Mouse (Mus musculus) hindbrain, postnatal 0 days (tissue): Measurements from ENCODE around the gene Adra1d. TPM values are rescaled to one million over a fixed set of nuclear protein-coding genes. Genes with fewer than 3 reads are reported as not detected.

ENCODE experiments used
- ATAC-seq: fragments of 200-750 bp; cut with Nextera tagmentation; 2 replicates; pipeline ENCODE4 v1.8.0; 2017; ENCODE audit warnings: mild to moderate bottlenecking, moderate TSS enrichment, moderate library complexity
- DNase-seq: peaks from one replicate; pipeline ENCODE4 v3.0.0-alpha.2; 2015; ENCODE audit warnings: low spot score
- H3K27ac ChIP-seq: fragments of 300-500 bp; sonication (generic); 2 replicates; pipeline ENCODE4 v1.5.1; 2014; ENCODE audit warnings: mild to moderate bottlenecking
- H3K27me3 ChIP-seq: fragments of 300-500 bp; sonication (generic); 2 replicates; pipeline ENCODE4 v1.6.1; 2014; ENCODE audit warnings: low read length, mixed read lengths; ENCODE audit not compliant: insufficient read depth
- H3K36me3 ChIP-seq: fragments of 300-500 bp; sonication (generic); 2 replicates; pipeline ENCODE4 v1.6.1; 2014; ENCODE audit warnings: low read length, mixed read lengths; ENCODE audit not compliant: insufficient read depth
- H3K4me1 ChIP-seq: fragments of 300-500 bp; sonication (generic); 2 replicates; pipeline ENCODE4 v1.6.1; 2014; ENCODE audit warnings: antibody characterized with exemption, low read length, mixed read lengths; ENCODE audit not compliant: insufficient read depth
- H3K4me2 ChIP-seq: fragments of 300-500 bp; sonication (generic); 2 replicates; pipeline ENCODE4 v1.6.1; 2014; ENCODE audit warnings: low read depth, mild to moderate bottlenecking, low read length, moderate library complexity, mixed read lengths
- H3K4me3 ChIP-seq: fragments of 300-500 bp; sonication (generic); 2 replicates; pipeline ENCODE4 v1.5.1; 2014; ENCODE audit warnings: low read length
- H3K9ac ChIP-seq: fragments of 300-500 bp; sonication (generic); replicated peaks from 2 replicates; pipeline ENCODE4 v1.6.1; 2014; ENCODE audit warnings: mild to moderate bottlenecking, low read length, moderate library complexity, mixed read lengths
- H3K9me3 ChIP-seq: fragments of 300-500 bp; sonication (generic); 2 replicates; pipeline ENCODE4 v1.6.1; 2016; ENCODE audit warnings: low read length, mixed read lengths
- CTCF ChIP-seq: IDR thresholded peaks from 2 replicates; pipeline ENCODE4 v1.5.1; 2016; ENCODE audit warnings: antibody characterized with exemption, control low read depth, low read depth
- WGBS: fragments of 180-500 bp; shearing (Covaris S2); extraction: QIAGEN DNeasy Blood & Tissue Kit; methylation state at CpG from one replicate; pipeline ENCODE4 v1.1.7; 2014; 5-methylcytosine and 5-hydroxymethylcytosine counted together
- polyA plus RNA-seq: library from polyadenylated mRNA; unstranded; fragments of >200 nt; fragmentation: Nextera tagmentation; extraction: Ambion mirVana; gene quantifications from 2 replicates; pipeline ENCODE4 v1.2.1, GENCODE M21; 2015
- total RNA-seq: library from RNA; depleted of rRNA; stranded (reverse); fragments of >200 nt; gene quantifications from 2 replicates; pipeline ENCODE4 v1.2.3, GENCODE M21; 2014

Gene Adra1d
- total and polyA plus RNA-seq, 2 experiments from 2014 or later = 0.84 to 5.1 TPM

GRCm38 (mm10) chr2:131561344-131561870 is 676 bp downstream of the Adra1d start:
- H3K36me3 ChIP-seq = no peaks in the 10 kb centered on the region
- DNase-seq (no peak), ATAC-seq (peak; percentile 21)
- WGBS = 6% methylated on average over 33 of the region's 33 CpGs
- no peak for TF ChIP-seq CTCF
- peak overlapping the region; percentile 46 for H3K4me3 ChIP-seq
- H3K27me3 ChIP-seq = peaks cover 27% of the 10 kb centered on the region
- H3K9me3 ChIP-seq = no peaks in the 10 kb centered on the region
- H3K27ac ChIP-seq = no peak overlapping the region
- peak overlapping the region; percentile 70 for H3K4me2 ChIP-seq
- 0 out of 2 replicates have a peak, but pooled peaks cover 4% of the 10 kb centered on the region for H3K4me1 ChIP-seq
- H3K9ac ChIP-seq = peak overlapping the region; percentile 47; the same call in 1 of the 2 replicates

- no peak overlapping the region for H3K27ac ChIP-seq
- H3K4me2 ChIP-seq = 0 out of 2 replicates have a peak overlapping the region, but pooled peaks have one; percentile 70
- H3K36me3 ChIP-seq = no peaks in the 10 kb centered on the region
- H3K9ac ChIP-seq = no peak overlapping the region
- no peak for TF ChIP-seq CTCF
- H3K9me3 ChIP-seq = no peaks in the 10 kb centered on the region
- ATAC-seq (no peak), DNase-seq (no peak)
- 60% methylated on average over 2 of the region's 2 CpGs for WGBS
- H3K4me1 ChIP-seq = 0 out of 2 replicates have a peak, but pooled peaks cover 4% of the 10 kb centered on the region
- peaks cover 27% of the 10 kb centered on the region for H3K27me3 ChIP-seq
- no peak overlapping the region for H3K4me3 ChIP-seq
Observed at GRCm38 (mm10) chr2:131560205-131560919, 1.7 kb downstream of the Adra1d start.

GRCm38 (mm10) chr2:131557896-131558295 is 4.2 kb downstream of the Adra1d start:
- H3K4me2 ChIP-seq = no peak overlapping the region
- H3K27me3 ChIP-seq = peaks cover 17% of the 10 kb centered on the region
- TF ChIP-seq CTCF = no peak

GRCm38 (mm10) chr2:131552736-131553400 is 9.2 kb downstream of the Adra1d start:
- H3K27me3 ChIP-seq = peaks cover 5% of the 10 kb centered on the region; the same call in 1 of the 2 replicates
- ATAC-seq = peak; percentile 25; the same call in 1 of the 2 replicates
- WGBS = 21% methylated on average over 9 of the region's 9 CpGs

More at GRCm38 (mm10) chr2:131557896-131558295, 4.2 kb downstream of the Adra1d start:
- H3K4me3 ChIP-seq = no peak overlapping the region
- no peak for ATAC-seq
- WGBS = 53% methylated on average over 2 of the region's 2 CpGs
- no peak overlapping the region for H3K27ac ChIP-seq
- H3K9ac ChIP-seq = no peak overlapping the region
- DNase-seq = peak; percentile 49
- no peaks in the 10 kb centered on the region for H3K36me3 ChIP-seq
- H3K4me1 ChIP-seq = 0 out of 2 replicates have a peak, but pooled peaks cover 1% of the 10 kb centered on the region
- H3K9me3 ChIP-seq = no peaks in the 10 kb centered on the region

GRCm38 (mm10) chr2:131551701-131552620 is 10.1 kb downstream of the Adra1d start:
- WGBS = 58% methylated on average over 7 of the region's 7 CpGs
- TF ChIP-seq CTCF = no peak
- Histone ChIP-seq H3K9ac (no peak overlapping the region), H3K36me3 (no peaks in the 10 kb centered on the region), H3K9me3 (no peaks in the 10 kb centered on the region), H3K27me3 (peaks cover 13% of the 10 kb centered on the region), H3K4me3 (no peak overlapping the region), H3K27ac (no peak overlapping the region), H3K4me1 (0 out of 2 replicates have a peak, but pooled peaks cover 3% of the 10 kb centered on the region), H3K4me2 (no peak overlapping the region)
- ATAC-seq (no peak), DNase-seq (no peak)

More at GRCm38 (mm10) chr2:131552736-131553400, 9.2 kb downstream of the Adra1d start:
- no peaks in the 10 kb centered on the region for H3K36me3 ChIP-seq
- DNase-seq = no peak
- TF ChIP-seq CTCF = no peak
- H3K9ac ChIP-seq = no peak overlapping the region
- H3K27ac ChIP-seq = no peak overlapping the region
- H3K4me1 ChIP-seq = 0 out of 2 replicates have a peak, but pooled peaks cover 3% of the 10 kb centered on the region
- H3K4me2 ChIP-seq = no peak overlapping the region
- H3K4me3 ChIP-seq = no peak overlapping the region
- H3K9me3 ChIP-seq = no peaks in the 10 kb centered on the region

GRCm38 (mm10) chr2:131550906-131551305 is 11.2 kb downstream of the Adra1d start:
- no peak for TF ChIP-seq CTCF
- Histone ChIP-seq H3K4me2 (no peak overlapping the region), H3K4me3 (no peak overlapping the region), H3K4me1 (peaks cover 3% of the 10 kb centered on the region; the same call in 1 of the 2 replicates), H3K9ac (no peak overlapping the region), H3K27ac (no peak overlapping the region), H3K9me3 (no peaks in the 10 kb centered on the region), H3K36me3 (no peaks in the 10 kb centered on the region), H3K27me3 (peaks cover 13% of the 10 kb centered on the region)
- 50% methylated on average over 2 of the region's 2 CpGs for WGBS
- ATAC-seq (no peak), DNase-seq (no peak)
